Mouse (Mus musculus): ENCODE data around the gene Hacd3. TPM values are rescaled to one million over a fixed set of nuclear protein-coding genes. Genes with fewer than 3 reads are reported as not detected.
A peak's percentile ranks its signal among the peaks of the same experiment; 100 is the strongest.

Gene Hacd3
- polyA plus RNA-seq, 1 experiment from 2014 or later: 104 TPM

GRCm38 (mm10) chr9:64943997-64944396 is 77.5 kb downstream of the Hacd3 start:
- H3K27me3 ChIP-seq: peaks cover 47% of the 10 kb centered on the region
- H3K4me3 ChIP-seq (replicated peaks): peak overlapping the region; percentile 16; the same call in 1 of the 2 replicates
- H3K9ac ChIP-seq (replicated peaks): 0 out of 2 replicates have a peak overlapping the region, but pooled peaks have one; percentile 4
- H3K9me3 ChIP-seq: no peaks in the 10 kb centered on the region
- 6% methylated on average over 11 of the region's 11 CpGs for WGBS
- no peak for ATAC-seq (ENCODE audit: insufficient number of reproducible peaks, insufficient read depth, low FRiP score, low TSS enrichment, low read depth)
- peak overlapping the region; percentile 49 for H3K4me2 ChIP-seq
- peaks cover 23% of the 10 kb centered on the region for H3K4me1 ChIP-seq (replicated peaks)
- no peaks in the 10 kb centered on the region for H3K36me3 ChIP-seq
- H3K27ac ChIP-seq: no peak overlapping the region

GRCm38 (mm10) chr9:64941650-64942049 is 79.8 kb downstream of the Hacd3 start:
- H3K27ac ChIP-seq: peak overlapping the region; percentile 12; the same call in 1 of the 2 replicates
- peaks cover 23% of the 10 kb centered on the region for H3K4me1 ChIP-seq (replicated peaks)
- H3K4me2 ChIP-seq: no peak overlapping the region
- H3K9me3 ChIP-seq: no peaks in the 10 kb centered on the region
- H3K27me3 ChIP-seq: peaks cover 38% of the 10 kb centered on the region
- H3K9ac ChIP-seq (replicated peaks): no peak overlapping the region
- H3K4me3 ChIP-seq (replicated peaks): no peak overlapping the region
- ATAC-seq (ENCODE audit: insufficient number of reproducible peaks, insufficient read depth, low FRiP score, low TSS enrichment, low read depth): no peak
- 87% methylated on average over 4 of the region's 4 CpGs for WGBS
- no peaks in the 10 kb centered on the region for H3K36me3 ChIP-seq

- Histone ChIP-seq H3K4me3 (replicated peaks) (no peak overlapping the region), H3K27ac (peak overlapping the region; percentile 35; the same call in 1 of the 2 replicates), H3K36me3 (no peaks in the 10 kb centered on the region), H3K27me3 (peaks cover 32% of the 10 kb centered on the region), H3K4me1 (replicated peaks) (peaks cover 23% of the 10 kb centered on the region), H3K9me3 (no peaks in the 10 kb centered on the region), H3K9ac (replicated peaks) (no peak overlapping the region), H3K4me2 (no peak overlapping the region)
- 56% methylated on average over 11 of the region's 11 CpGs for WGBS
- no peak; the same call in 1 of the 2 replicates for ATAC-seq (ENCODE audit: insufficient number of reproducible peaks, insufficient read depth, low FRiP score, low TSS enrichment, low read depth)
Observed at GRCm38 (mm10) chr9:64940731-64941346, 80.7 kb downstream of the Hacd3 start.

GRCm38 (mm10) chr9:64939790-64940189 is 81.7 kb downstream of the Hacd3 start:
- Histone ChIP-seq H3K27ac (no peak overlapping the region), H3K36me3 (no peaks in the 10 kb centered on the region), H3K4me1 (replicated peaks) (peaks cover 23% of the 10 kb centered on the region), H3K27me3 (peaks cover 30% of the 10 kb centered on the region), H3K4me2 (no peak overlapping the region), H3K9ac (replicated peaks) (no peak overlapping the region), H3K4me3 (replicated peaks) (no peak overlapping the region), H3K9me3 (no peaks in the 10 kb centered on the region)
- no peak for ATAC-seq (ENCODE audit: insufficient number of reproducible peaks, insufficient read depth, low FRiP score, low TSS enrichment, low read depth)
- 88% methylated on average over 2 of the region's 2 CpGs for WGBS

- Histone ChIP-seq H3K27me3 (peaks cover 25% of the 10 kb centered on the region), H3K9ac (replicated peaks) (no peak overlapping the region), H3K36me3 (no peaks in the 10 kb centered on the region), H3K4me3 (replicated peaks) (no peak overlapping the region), H3K9me3 (no peaks in the 10 kb centered on the region), H3K27ac (no peak overlapping the region), H3K4me2 (no peak overlapping the region), H3K4me1 (replicated peaks) (peaks cover 22% of the 10 kb centered on the region)
- ATAC-seq (ENCODE audit: insufficient number of reproducible peaks, insufficient read depth, low FRiP score, low TSS enrichment, low read depth): no peak
- WGBS: 57% methylated on average over 4 of the region's 4 CpGs
Observed at GRCm38 (mm10) chr9:64939281-64939680, 82.2 kb downstream of the Hacd3 start.

GRCm38 (mm10) chr9:64938535-64938934 is 83.0 kb downstream of the Hacd3 start:
- no peak for ATAC-seq (ENCODE audit: insufficient number of reproducible peaks, insufficient read depth, low FRiP score, low TSS enrichment, low read depth)
- whole genome bisulfite sequencing: 82% methylated on average over 5 of the region's 5 CpGs
- H3K27me3 ChIP-seq: peaks cover 23% of the 10 kb centered on the region

GRCm38 (mm10) chr9:64937491-64937890 is 84.0 kb downstream of the Hacd3 start:
- H3K4me1 ChIP-seq (replicated peaks): peaks cover 28% of the 10 kb centered on the region
- H3K4me3 ChIP-seq (replicated peaks): no peak overlapping the region
- WGBS: 60% methylated on average over 5 of the region's 5 CpGs
- no peak for ATAC-seq (ENCODE audit: insufficient number of reproducible peaks, insufficient read depth, low FRiP score, low TSS enrichment, low read depth)
- peaks cover 12% of the 10 kb centered on the region; the same call in 1 of the 2 replicates for H3K27me3 ChIP-seq
- H3K9me3 ChIP-seq: no peaks in the 10 kb centered on the region
- H3K27ac ChIP-seq: no peak overlapping the region
- no peak overlapping the region for H3K4me2 ChIP-seq
- H3K36me3 ChIP-seq: no peaks in the 10 kb centered on the region
- no peak overlapping the region for H3K9ac ChIP-seq (replicated peaks)

More at GRCm38 (mm10) chr9:64938535-64938934, 83.0 kb downstream of the Hacd3 start:
- Histone ChIP-seq H3K4me1 (replicated peaks) (peaks cover 25% of the 10 kb centered on the region), H3K4me2 (no peak overlapping the region), H3K9ac (replicated peaks) (no peak overlapping the region), H3K36me3 (no peaks in the 10 kb centered on the region), H3K9me3 (no peaks in the 10 kb centered on the region), H3K27ac (no peak overlapping the region), H3K4me3 (replicated peaks) (no peak overlapping the region)

Small RNAs within 50 kb of the gene (microRNA-seq; reads per million reads assigned to microRNA genes)
- not detected for gene Gm25640

Other genes starting within 250 kb of the Hacd3 start
- 8.4 and 9.2 TPM in 2 replicates for gene Dennd4a, start 210.4 kb downstream of the Hacd3 start, polyA plus RNA-seq (2016; fragmentation: Nextera tagmentation; extraction: Ambion mirVana)
- gene Slc24a1, start 70.1 kb downstream of the Hacd3 start, polyA plus RNA-seq (2016; fragmentation: Nextera tagmentation; extraction: Ambion mirVana): 0.08 and 0.09 TPM in 2 replicates
- 60.2 and 65.5 TPM in 2 replicates for gene Ints14, start 60.8 kb downstream of the Hacd3 start, polyA plus RNA-seq (2016; fragmentation: Nextera tagmentation; extraction: Ambion mirVana)
- gene Dpp8, start 10.7 kb upstream of the Hacd3 start, polyA plus RNA-seq (2016; fragmentation: Nextera tagmentation; extraction: Ambion mirVana): 44.7 and 50.1 TPM in 2 replicates
- gene Igdcc4, start 79.8 kb upstream of the Hacd3 start, polyA plus RNA-seq (2016; fragmentation: Nextera tagmentation; extraction: Ambion mirVana): 15.7 and 18.2 TPM in 2 replicates
- gene Igdcc3, start 119.5 kb upstream of the Hacd3 start, polyA plus RNA-seq (2016; fragmentation: Nextera tagmentation; extraction: Ambion mirVana): 6.2 and 6.4 TPM in 2 replicates
- 8.2 and 8.7 TPM in 2 replicates for gene Parp16, start 173.7 kb upstream of the Hacd3 start, polyA plus RNA-seq (2016; fragmentation: Nextera tagmentation; extraction: Ambion mirVana)
- 0.54 and 0.63 TPM in 2 replicates for gene Cilp, start 243.5 kb upstream of the Hacd3 start, polyA plus RNA-seq (2016; fragmentation: Nextera tagmentation; extraction: Ambion mirVana)

Measured in limb, embryonic 12.5 days (tissue).